ENCODE assay signal across 13 mouse cellular contexts in genomic region chr14:31555963-31556434, GRCm38 (mm10). TPM values are rescaled to one million over a fixed set of nuclear protein-coding genes. Genes with fewer than 3 reads are reported as not detected.
A peak's percentile ranks its signal among the peaks of the same experiment; 100 is the strongest.
DNase-seq lines count a peak whose midpoint lies in the region; TF ChIP-seq lines count a peak whose summit lies in the region.
"Had no signal": no experiment of that assay in that cellular context is flagged by ENCODE, and none has a peak within 500 bp of the region (broad histone marks: within the 10 kb centered on the region; RNA-seq: fewer than 3 reads in every experiment).

No protein-coding gene starts in this region.

- DNase-seq in heart, embryonic 10.5 days (ENCODE audit: low spot score) = no peak
- no peak for DNase-seq in heart, postnatal 4 days
- peak; percentile 10 for DNase-seq in right cerebral cortex, postnatal 25 days
- no peak for DNase-seq in right cerebral cortex, postnatal 10 days (ENCODE audit: low spot score in 2 of 2)
- DNase-seq in adrenal gland, adult 18-20 months (ENCODE audit: low spot score in 2 of 2) = no peak
- DNase-seq in layer of hippocampus, postnatal 36 days = no peak
- no peak for DNase-seq in liver
- DNase-seq: cerebellum, adult 9-11 months; kidney, postnatal 14 days had no signal

- 0 out of 2 replicates have a peak overlapping the region, but pooled peaks have one; percentile 31 for H3K27ac ChIP-seq in heart, embryonic 10.5 days
- H3K27ac ChIP-seq: macrophage had no signal

- WGBS in heart, embryonic 10.5 days = 52% methylated on average over 14 of the region's 14 CpGs

- H3K4me3 ChIP-seq in heart, embryonic 10.5 days = no peak overlapping the region
- no peak overlapping the region for H3K4me3 ChIP-seq in myocyte

- TF ChIP-seq POLR2A in myocyte (IDR thresholded peaks at IDR 0.05; ENCODE audit: insufficient read length, low read depth) = no peak

- no peaks in the 10 kb centered on the region for H3K9me3 ChIP-seq in heart, embryonic 10.5 days

- H3K4me2 ChIP-seq in myocyte (ENCODE audit: low read depth) = no peak overlapping the region

- no peak overlapping the region for H3ac ChIP-seq in myocyte (ENCODE audit: control insufficient read depth, insufficient read length)

- H3K27me3 ChIP-seq in heart, embryonic 10.5 days (ENCODE audit: insufficient read depth, poor library complexity, severe bottlenecking) = no peaks in the 10 kb centered on the region
- H3K27me3 ChIP-seq in myocyte (ENCODE audit: control insufficient read depth, insufficient read depth, insufficient read length) = no peaks in the 10 kb centered on the region

- 0 out of 2 replicates have a peak, but pooled peaks cover 2% of the 10 kb centered on the region for H3K36me3 ChIP-seq in heart, embryonic 10.5 days
- no peaks in the 10 kb centered on the region for H3K36me3 ChIP-seq in myocyte (ENCODE audit: control insufficient read depth, insufficient read depth)

- H3K4me1 ChIP-seq in heart, embryonic 10.5 days = peaks cover 44% of the 10 kb centered on the region

- H3K79me2 ChIP-seq in myocyte (ENCODE audit: control insufficient read depth, insufficient read depth) = no peaks in the 10 kb centered on the region

TF ChIP-seq in myocyte, 11 proteins besides CTCF, POLR2A, EP300 and RAD21:
- TF ChIP-seq MYOD1 (IDR thresholded peaks at IDR 0.05; ENCODE audit: control insufficient read depth in 1 of 3, insufficient read length in 2 of 3, low read depth in 2 of 3) (peak in 2 of 3 experiments; percentile 21 to 70), SRF (IDR thresholded peaks at IDR 0.05; ENCODE audit: control insufficient read depth, insufficient read length, low read depth) (no peak), MYOG (IDR thresholded peaks at IDR 0.05; ENCODE audit: control insufficient read depth in 1 of 3, insufficient read depth in 1 of 3, insufficient read length in 2 of 3, low read depth in 2 of 3) (peak in 2 of 3 experiments; percentile 68 to 71)
TF ChIP-seq in myocyte: peak in this region for 2.

RNA-seq across cellular contexts. Expression of gene Colq, which starts 35.1 kb away (rescaled TPM):
- 3.6 and 6.1 TPM in 2 replicates for polyA plus RNA-seq in heart, embryonic 10.5 days (2016; fragmentation: Nextera tagmentation; extraction: Ambion mirVana)
- total RNA-seq in heart, postnatal 4 days (2021) = 10 to 100 TPM; 10.1 to 12.7 TPM
- 3.0 TPM for polyA plus RNA-seq in myocyte (2012; fragmentation: generic; extraction: Trizol)
- total RNA-seq in adrenal gland, adult 18-20 months (2021) = not detected
- total RNA-seq in layer of hippocampus, postnatal 36 days (2021) = under 1 TPM; 0.15 to 0.35 TPM
- polyA plus RNA-seq: C2C12; hindbrain, embryonic 11.5 days; macrophage had no signal

Comparison
In these comparisons a context has a peak if more than half of its experiments do, and no peak if none do; other contexts are left out.
1. RNA of gene Colq, which starts 35.1 kb away (total RNA-seq): 10.1 to 12.7 TPM in heart, postnatal 4 days; 0.15 to 0.35 TPM in layer of hippocampus, postnatal 36 days and not detected in adrenal gland, adult 18-20 months; every median in the first group is over 4 times any median in the second.